Mouse (Mus musculus) forebrain, embryonic 13.5 days (tissue): ENCODE results near the gene Angptl4. TPM values are rescaled to one million over a fixed set of nuclear protein-coding genes. Genes with fewer than 3 reads are reported as not detected.
"Not testable (repeated sequence)": the region's sequence is repeated elsewhere in the genome, so short reads cannot be mapped to it uniquely, and the experiment has no call there.

ENCODE experiments used
- ATAC-seq: fragments of 200-750 bp; cut with Nextera tagmentation; 2 replicates; pipeline ENCODE4 v1.8.0; 2017
- H3K27ac ChIP-seq: fragments of 300-500 bp; sonication (generic); 2 replicates; pipeline ENCODE4 v1.5.1; 2015; ENCODE audit warnings: inconsistent platforms, mild to moderate bottlenecking, moderate library complexity
- H3K27me3 ChIP-seq: fragments of 300-500 bp; sonication (generic); 2 replicates; pipeline ENCODE4 v1.6.1; 2015; ENCODE audit warnings: mild to moderate bottlenecking, inconsistent platforms
- H3K36me3 ChIP-seq: fragments of 300-500 bp; sonication (generic); 2 replicates; pipeline ENCODE4 v1.6.1; 2015; ENCODE audit warnings: mild to moderate bottlenecking, inconsistent platforms; ENCODE audit not compliant: poor library complexity, severe bottlenecking
- H3K4me1 ChIP-seq: fragments of 300-500 bp; sonication (generic); 2 replicates; pipeline ENCODE4 v1.6.1; 2015; ENCODE audit warnings: inconsistent platforms
- H3K4me2 ChIP-seq: fragments of 300-500 bp; sonication (generic); 2 replicates; pipeline ENCODE4 v1.6.1; 2015; ENCODE audit warnings: inconsistent platforms, mild to moderate bottlenecking, moderate library complexity
- H3K4me3 ChIP-seq: fragments of 300-500 bp; sonication (generic); 2 replicates; pipeline ENCODE4 v1.5.1; 2015; ENCODE audit warnings: mild to moderate bottlenecking, inconsistent platforms
- H3K9ac ChIP-seq: fragments of 300-500 bp; sonication (generic); 2 replicates; pipeline ENCODE4 v1.6.1; 2015; ENCODE audit warnings: mild to moderate bottlenecking, inconsistent platforms
- H3K9me3 ChIP-seq: fragments of 300-500 bp; sonication (generic); replicated peaks from 2 replicates; pipeline ENCODE4 v1.6.1; 2016; ENCODE audit warnings: inconsistent platforms
- WGBS: fragments of 180-500 bp; shearing (Covaris S2); methylation state at CpG from one replicate; pipeline ENCODE4 v1.1.7; 2015; 5-methylcytosine and 5-hydroxymethylcytosine counted together
- polyA plus RNA-seq: library from polyadenylated mRNA; unstranded; fragments of >200 nt; fragmentation: Nextera tagmentation; extraction: Ambion mirVana; gene quantifications from 2 replicates; pipeline ENCODE4 v1.2.1, GENCODE M21; 2015

Gene Angptl4
- polyA plus RNA-seq, 1 experiment from 2014 or later = 10.0 TPM

DNA sequence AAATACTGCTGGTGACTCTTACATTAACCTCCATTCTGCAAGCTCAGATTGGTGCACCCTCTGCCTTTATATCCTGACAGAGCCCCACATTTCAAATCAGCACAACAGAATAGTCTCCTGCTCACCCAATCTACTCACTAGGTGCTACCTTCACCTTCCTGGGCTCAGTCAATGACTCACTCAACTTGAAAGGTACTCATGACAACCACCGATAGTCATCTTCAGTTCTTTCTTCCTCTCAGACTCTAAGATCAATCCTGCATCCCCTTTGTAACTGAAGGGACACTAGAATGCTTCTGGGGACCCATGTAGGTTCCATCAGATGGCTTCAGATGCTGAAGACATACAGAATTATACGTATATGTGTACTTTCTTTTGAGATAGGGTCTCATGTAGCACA is 29.3 kb downstream of the Angptl4 start:
- WGBS = 96% methylated on average over 2 of the region's 2 CpGs
- no peak overlapping the region for H3K27ac ChIP-seq
- peaks cover 53% of the 10 kb centered on the region for H3K36me3 ChIP-seq
- ATAC-seq = no peak
- H3K4me3 ChIP-seq = no peak overlapping the region
- H3K9ac ChIP-seq = no peak overlapping the region
- no peak overlapping the region for H3K4me2 ChIP-seq
- H3K27me3 ChIP-seq = no peaks in the 10 kb centered on the region
- H3K4me1 ChIP-seq = peaks cover 30% of the 10 kb centered on the region
- H3K9me3 ChIP-seq = no peaks in the 10 kb centered on the region

DNA sequence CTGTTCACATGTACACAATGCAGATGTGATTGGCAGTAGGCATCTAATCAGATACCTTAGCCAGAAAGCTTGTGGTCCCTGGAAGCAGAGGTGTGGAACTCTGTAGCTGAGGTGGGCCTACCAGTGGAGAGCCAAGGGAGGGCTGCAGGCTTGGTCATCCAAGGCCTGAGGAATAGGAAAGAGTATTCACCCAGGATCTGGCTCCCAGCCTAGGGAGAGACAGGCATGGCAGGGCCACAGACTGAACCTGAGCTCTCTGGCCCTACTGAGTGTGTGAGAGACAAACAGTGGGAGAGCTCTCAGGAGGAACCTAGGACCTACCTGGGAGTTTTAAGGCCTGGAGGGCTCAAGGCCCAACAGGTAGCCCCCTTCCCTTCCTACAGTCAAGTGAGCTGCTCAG is 30.4 kb downstream of the Angptl4 start:
- no peak overlapping the region for H3K9ac ChIP-seq
- peaks cover 54% of the 10 kb centered on the region for H3K36me3 ChIP-seq
- no peaks in the 10 kb centered on the region for H3K27me3 ChIP-seq
- no peak overlapping the region for H3K27ac ChIP-seq
- no peak overlapping the region for H3K4me3 ChIP-seq
- H3K4me1 ChIP-seq = peaks cover 19% of the 10 kb centered on the region
- H3K9me3 ChIP-seq = no peaks in the 10 kb centered on the region
- ATAC-seq = no peak
- H3K4me2 ChIP-seq = no peak overlapping the region

DNA sequence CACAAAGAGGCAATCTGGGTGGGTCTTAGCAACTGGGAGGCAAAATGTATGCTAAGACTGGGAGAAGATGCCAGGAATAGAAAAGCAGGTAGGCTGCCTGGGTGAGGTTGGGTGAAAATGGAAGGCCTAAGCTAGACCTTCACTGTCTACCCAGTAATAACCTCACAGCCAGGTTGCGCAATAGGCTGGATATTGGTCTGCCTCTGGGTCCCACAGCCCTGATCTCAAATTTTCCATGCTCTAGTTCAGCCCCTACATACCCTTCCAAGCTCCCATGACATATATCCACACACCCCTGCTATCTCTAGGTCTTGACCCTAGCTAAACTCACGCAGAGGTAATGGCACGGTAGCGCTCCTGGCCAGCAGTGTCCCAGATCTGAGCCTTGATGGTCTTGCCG is 32.2 kb downstream of the Angptl4 start:
- no peak overlapping the region for H3K4me2 ChIP-seq
- H3K9me3 ChIP-seq = no peaks in the 10 kb centered on the region
- H3K4me1 ChIP-seq = peaks cover 4% of the 10 kb centered on the region; the same call in 1 of the 2 replicates
- H3K27me3 ChIP-seq = no peaks in the 10 kb centered on the region
- H3K27ac ChIP-seq = no peak overlapping the region
- no peak overlapping the region for H3K9ac ChIP-seq
- no peak overlapping the region for H3K4me3 ChIP-seq
- no peak for ATAC-seq
- H3K36me3 ChIP-seq = peaks cover 68% of the 10 kb centered on the region
- 98% methylated on average over 5 of the region's 5 CpGs for WGBS

DNA sequence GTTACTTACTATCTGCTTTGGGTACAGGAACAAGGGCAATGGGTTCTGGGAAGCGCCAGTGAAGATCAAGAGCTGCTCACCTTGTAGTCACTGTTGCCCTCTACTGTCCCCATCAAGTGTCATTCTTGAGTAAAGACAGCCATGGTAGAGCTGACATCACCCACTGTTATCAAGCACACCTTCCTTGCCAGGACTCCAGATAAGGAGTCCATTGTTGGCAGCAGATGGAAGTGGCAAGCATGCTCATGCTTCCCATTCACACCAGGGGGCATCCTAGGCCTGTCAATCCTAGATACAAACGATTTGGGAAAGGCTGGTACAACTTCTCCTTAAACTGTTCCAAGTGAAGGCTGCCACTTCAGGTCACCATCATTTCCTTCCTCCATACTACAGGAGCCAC is 35.6 kb downstream of the Angptl4 start:
- no peak for ATAC-seq
- Histone ChIP-seq H3K4me1 (no peaks in the 10 kb centered on the region), H3K27ac (no peak overlapping the region), H3K9ac (no peak overlapping the region), H3K4me3 (no peak overlapping the region), H3K9me3 (peaks cover 5% of the 10 kb centered on the region; the same call in 1 of the 2 replicates), H3K36me3 (peaks cover 56% of the 10 kb centered on the region), H3K4me2 (no peak overlapping the region), H3K27me3 (no peaks in the 10 kb centered on the region)
- WGBS = 72% methylated on average over 2 of the region's 2 CpGs

DNA sequence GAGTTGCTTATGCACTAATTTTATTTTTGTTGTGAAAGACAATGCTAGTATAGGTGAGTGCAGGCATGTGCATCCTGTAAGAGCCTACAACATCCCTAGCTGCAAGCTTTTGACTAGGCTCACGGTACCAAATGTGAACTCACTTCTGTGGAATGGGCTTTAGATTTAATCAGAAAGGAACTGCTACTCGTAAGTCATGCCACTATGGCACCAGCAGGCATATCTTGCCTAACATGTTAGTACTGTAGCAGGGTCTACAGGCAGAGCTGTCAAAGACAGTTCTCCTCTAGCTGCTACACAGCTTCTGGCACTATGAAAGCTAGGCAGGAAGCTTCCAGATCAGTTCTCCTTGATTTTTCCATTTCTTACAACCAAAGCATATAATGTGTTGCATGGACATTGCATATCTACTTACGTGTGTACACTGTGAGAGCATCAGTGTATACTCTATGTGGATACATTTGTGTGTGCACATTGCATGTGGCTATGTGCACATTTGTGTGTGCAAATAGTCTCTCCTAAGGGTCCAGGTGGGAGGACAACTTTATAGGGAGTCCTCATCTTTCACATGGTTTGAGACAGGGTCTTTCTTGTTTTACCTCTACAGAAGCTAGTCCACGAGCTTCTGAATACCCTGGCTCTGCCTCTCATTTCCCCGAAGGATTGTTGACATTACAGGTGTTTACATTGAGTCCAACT is 36.8 kb downstream of the Angptl4 start:
- H3K4me2 ChIP-seq = no peak overlapping the region
- 90% methylated on average over 5 of the region's 5 CpGs for WGBS
- no peak overlapping the region for H3K9ac ChIP-seq
- H3K27me3 ChIP-seq = no peaks in the 10 kb centered on the region
- no peak overlapping the region for H3K4me3 ChIP-seq
- ATAC-seq = no peak
- no peaks in the 10 kb centered on the region for H3K4me1 ChIP-seq
- H3K36me3 ChIP-seq = peaks cover 45% of the 10 kb centered on the region
- no peak overlapping the region for H3K27ac ChIP-seq
- peaks cover 5% of the 10 kb centered on the region; the same call in 1 of the 2 replicates for H3K9me3 ChIP-seq

DNA sequence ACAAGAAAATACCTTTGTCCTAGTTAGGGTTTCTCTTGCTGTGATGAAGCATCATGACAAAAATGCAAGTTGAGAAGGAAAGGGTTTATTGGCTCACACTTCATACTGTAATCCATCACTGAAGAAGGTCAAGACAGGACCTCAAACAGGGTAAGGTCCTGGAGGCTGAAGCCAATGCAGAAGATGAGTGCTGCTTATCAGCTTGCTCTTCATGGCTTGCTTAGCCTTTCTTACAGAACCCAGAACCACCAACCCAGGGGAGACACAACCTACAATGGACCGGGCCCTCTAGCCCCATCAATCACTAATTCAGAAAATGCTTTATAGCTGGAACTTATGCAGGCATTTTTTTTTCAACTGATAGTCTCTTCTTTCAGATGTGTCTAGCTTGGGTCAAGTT is 39.2 kb downstream of the Angptl4 start:
- H3K9ac ChIP-seq = no peak overlapping the region
- H3K9me3 ChIP-seq = peaks cover 5% of the 10 kb centered on the region; the same call in 1 of the 2 replicates
- no peak overlapping the region for H3K4me3 ChIP-seq
- H3K27me3 ChIP-seq = no peaks in the 10 kb centered on the region
- no peak overlapping the region for H3K27ac ChIP-seq
- ATAC-seq = no peak
- H3K4me2 ChIP-seq = no peak overlapping the region
- H3K36me3 ChIP-seq = peaks cover 21% of the 10 kb centered on the region
- no peaks in the 10 kb centered on the region for H3K4me1 ChIP-seq
- 94% methylated on average over 1 of the region's 1 CpGs for WGBS

DNA sequence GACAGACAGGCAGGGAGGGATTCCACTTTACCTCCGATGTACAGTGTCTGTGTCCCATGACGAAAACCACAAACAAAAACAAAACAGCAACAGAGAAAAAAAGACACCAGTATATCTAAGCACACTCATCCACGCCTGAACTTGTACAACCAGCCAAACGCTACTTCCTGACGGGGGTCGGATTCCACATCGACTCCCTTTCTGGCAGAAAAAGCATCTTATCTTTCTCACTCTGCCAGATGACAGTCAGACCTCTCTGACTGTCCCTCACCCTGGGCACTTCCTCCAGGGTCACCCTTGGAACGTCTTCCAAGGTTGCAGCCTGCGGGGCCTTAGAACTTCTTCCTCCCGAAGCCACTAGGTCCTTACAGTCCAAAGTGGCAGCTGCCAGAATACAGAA is 48.1 kb downstream of the Angptl4 start:
- not testable (repeated sequence) for H3K4me3 ChIP-seq, H3K9me3 ChIP-seq, H3K9ac ChIP-seq, H3K4me2 ChIP-seq, H3K27me3 ChIP-seq, ATAC-seq, H3K4me1 ChIP-seq, H3K36me3 ChIP-seq, H3K27ac ChIP-seq
- 93% methylated on average over 10 of the region's 10 CpGs for WGBS

DNA sequence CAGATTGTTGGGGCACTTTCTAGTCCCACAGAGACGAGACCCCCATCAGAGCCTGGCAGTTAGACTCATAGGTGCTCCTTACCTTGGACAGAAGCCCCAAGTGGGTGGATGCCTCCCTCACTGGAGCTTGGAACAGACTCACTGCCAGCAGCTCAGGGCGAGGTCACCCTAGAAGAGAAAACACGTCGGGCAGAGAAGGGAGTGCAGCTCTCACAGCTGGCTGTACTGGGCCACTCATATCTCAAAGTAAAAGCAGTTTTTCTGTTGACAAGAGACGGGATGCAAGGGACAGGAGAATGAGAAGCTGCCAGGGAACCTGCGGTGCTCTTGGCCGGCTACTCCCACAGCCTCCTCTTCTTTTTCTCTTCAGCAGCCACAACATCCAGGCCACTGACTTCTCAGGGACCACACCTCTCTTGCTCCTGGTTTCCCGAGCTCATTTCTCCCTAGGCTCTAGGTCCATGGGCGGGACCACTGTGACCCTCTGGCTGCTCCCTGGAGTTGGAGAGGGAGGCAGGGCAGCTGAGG is 49.0 kb downstream of the Angptl4 start:
- H3K36me3 ChIP-seq, H3K9me3 ChIP-seq, H3K9ac ChIP-seq, H3K4me2 ChIP-seq, H3K4me3 ChIP-seq, H3K27me3 ChIP-seq, H3K27ac ChIP-seq, H3K4me1 ChIP-seq, ATAC-seq: not testable (repeated sequence)
- 78% methylated on average over 9 of the region's 9 CpGs for WGBS

DNA sequence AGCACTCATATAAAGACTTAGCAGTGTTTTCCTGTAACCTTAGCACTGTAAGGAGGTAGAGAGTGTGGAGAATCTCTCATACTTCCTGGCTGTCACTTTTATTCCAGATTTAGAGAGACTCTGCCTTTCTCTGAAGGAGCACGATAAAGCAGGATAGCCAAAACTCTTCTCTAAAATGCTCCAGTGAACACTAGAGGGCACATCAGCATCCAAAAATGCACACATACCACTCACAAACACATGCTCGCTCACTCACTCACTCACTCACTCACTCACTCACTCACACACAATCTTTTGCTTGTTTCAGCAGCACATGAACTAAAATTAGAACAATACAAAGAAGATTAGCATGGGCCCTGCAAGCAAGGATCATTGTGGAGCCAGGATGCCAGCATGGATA is 52.4 kb downstream of the Angptl4 start:
- Histone ChIP-seq H3K4me1 (no peaks in the 10 kb centered on the region), H3K4me3 (no peak overlapping the region), H3K27ac (no peak overlapping the region), H3K36me3 (no peaks in the 10 kb centered on the region), H3K27me3 (no peaks in the 10 kb centered on the region), H3K4me2 (no peak overlapping the region), H3K9ac (no peak overlapping the region), H3K9me3 (no peaks in the 10 kb centered on the region)
- 80% methylated on average over 2 of the region's 2 CpGs for WGBS
- ATAC-seq = no peak

DNA sequence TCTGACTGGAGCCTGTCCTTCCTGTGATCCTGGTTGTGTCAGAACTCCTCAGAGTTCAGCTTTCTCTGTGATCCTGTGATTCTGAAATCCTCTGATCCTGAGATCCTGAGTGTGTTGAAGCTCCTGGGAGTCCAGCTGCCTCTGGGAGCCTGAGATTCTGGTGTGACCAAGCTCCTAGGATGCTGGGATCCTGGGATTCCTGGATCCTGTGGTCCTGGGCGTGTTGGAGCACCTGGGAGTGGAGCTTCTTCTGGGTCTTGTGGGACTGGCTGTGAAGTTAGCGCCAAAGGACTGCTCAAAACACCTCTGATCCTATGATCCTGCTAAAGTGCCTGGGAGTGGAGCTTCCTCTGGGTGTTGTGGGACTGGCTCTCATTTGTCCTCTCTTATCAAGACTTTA is 53.2 kb downstream of the Angptl4 start:
- H3K27me3 ChIP-seq = no peaks in the 10 kb centered on the region
- H3K36me3 ChIP-seq = no peaks in the 10 kb centered on the region
- H3K4me3 ChIP-seq = no peak overlapping the region
- WGBS = 82% methylated on average over 2 of the region's 2 CpGs
- no peaks in the 10 kb centered on the region for H3K9me3 ChIP-seq
- no peak overlapping the region for H3K27ac ChIP-seq
- no peak overlapping the region for H3K4me2 ChIP-seq
- no peaks in the 10 kb centered on the region for H3K4me1 ChIP-seq
- ATAC-seq = no peak
- no peak overlapping the region for H3K9ac ChIP-seq

Other genes with a start within 250 kb of the Angptl4 start
- 1.0 and 1.4 TPM in 2 replicates for gene Myo1f, start 226.1 kb downstream of the Angptl4 start, polyA plus RNA-seq
- 56.5 and 62.4 TPM in 2 replicates for gene Zfp414, start 152.7 kb downstream of the Angptl4 start, polyA plus RNA-seq
- 0.75 and 1.2 TPM in 2 replicates for gene Pram1, start 143.8 kb downstream of the Angptl4 start, polyA plus RNA-seq
- 349 and 356 TPM in 2 replicates for gene Hnrnpm, start 95.0 kb downstream of the Angptl4 start, polyA plus RNA-seq
- 52.2 and 56.5 TPM in 2 replicates for gene March2, start 63.2 kb downstream of the Angptl4 start, polyA plus RNA-seq
- gene Rab11b, start 21.3 kb downstream of the Angptl4 start, polyA plus RNA-seq = 433 and 441 TPM in 2 replicates
- gene Kank3, start 28.7 kb upstream of the Angptl4 start, polyA plus RNA-seq = 27.3 and 29.0 TPM in 2 replicates
- 779 and 868 TPM in 2 replicates for gene Rps28, start 42.7 kb upstream of the Angptl4 start, polyA plus RNA-seq
- gene Ndufa7, start 42.7 kb upstream of the Angptl4 start, polyA plus RNA-seq = 473 and 507 TPM in 2 replicates
- gene Cd320, start 61.3 kb upstream of the Angptl4 start, polyA plus RNA-seq = 60.1 and 66.1 TPM in 2 replicates
- gene Gm7029, start 92.0 kb upstream of the Angptl4 start, polyA plus RNA-seq = not detected in 2 replicates
- 6.8 and 7.4 TPM in 2 replicates for gene Kifc1, start 108.8 kb upstream of the Angptl4 start, polyA plus RNA-seq
- 0.28 and 0.49 TPM in 2 replicates for gene Platr17, start 123.3 kb upstream of the Angptl4 start, polyA plus RNA-seq
- 60.7 and 68.0 TPM in 2 replicates for gene Daxx, start 127.6 kb upstream of the Angptl4 start, polyA plus RNA-seq
- gene Tapbp, start 134.1 kb upstream of the Angptl4 start, polyA plus RNA-seq = 12.3 and 15.0 TPM in 2 replicates
- 18.1 and 20.6 TPM in 2 replicates for gene Zbtb22, start 134.1 kb upstream of the Angptl4 start, polyA plus RNA-seq
- gene Rgl2, start 147.7 kb upstream of the Angptl4 start, polyA plus RNA-seq = 39.3 and 46.6 TPM in 2 replicates
- gene Pfdn6, start 158.5 kb upstream of the Angptl4 start, polyA plus RNA-seq = 204 and 214 TPM in 2 replicates
- gene Wdr46, start 158.8 kb upstream of the Angptl4 start, polyA plus RNA-seq = 28.4 and 29.4 TPM in 2 replicates
- 7.3 and 9.4 TPM in 2 replicates for gene B3galt4, start 169.7 kb upstream of the Angptl4 start, polyA plus RNA-seq
- 58.6 and 61.4 TPM in 2 replicates for gene Vps52, start 174.0 kb upstream of the Angptl4 start, polyA plus RNA-seq
- 1,165 and 1,184 TPM in 2 replicates for gene Rps18, start 174.2 kb upstream of the Angptl4 start, polyA plus RNA-seq
- gene H2-K1, start 218.5 kb upstream of the Angptl4 start, polyA plus RNA-seq = 12.9 and 24.0 TPM in 2 replicates
- 12.4 and 15.3 TPM in 2 replicates for gene Ring1, start 242.8 kb upstream of the Angptl4 start, polyA plus RNA-seq
- 76.0 and 88.0 TPM in 2 replicates for gene H2-Ke6, start 246.2 kb upstream of the Angptl4 start, polyA plus RNA-seq
- gene Slc39a7, start 249.9 kb upstream of the Angptl4 start, polyA plus RNA-seq = 139 and 159 TPM in 2 replicates
- 52.6 and 57.1 TPM in 2 replicates for gene Rxrb, start 250.0 kb upstream of the Angptl4 start, polyA plus RNA-seq